Mouse (Mus musculus) liver, embryonic 15.5 days (tissue): ENCODE data around the gene Krtap3-2. TPM values are rescaled to one million over a fixed set of nuclear protein-coding genes. Genes with fewer than 3 reads are reported as not detected.
"Not testable (repeated sequence)": the region's sequence is repeated elsewhere in the genome, so short reads cannot be mapped to it uniquely, and the experiment has no call there.

Experiments
- ATAC-seq: fragments of 200-750 bp; cut with Nextera tagmentation; 2 replicates; pipeline ENCODE4 v1.8.0; 2017; ENCODE audit warnings: moderate number of reproducible peaks, mild to moderate bottlenecking, moderate library complexity; ENCODE audit not compliant: insufficient read depth
- H3K27ac ChIP-seq: fragments of 300-500 bp; sonication (generic); replicated peaks from 2 replicates; pipeline ENCODE4 v1.5.1; 2015; ENCODE audit warnings: mild to moderate bottlenecking, inconsistent platforms
- H3K27me3 ChIP-seq: fragments of 300-500 bp; sonication (generic); 2 replicates; pipeline ENCODE4 v1.6.1; 2015; ENCODE audit warnings: mild to moderate bottlenecking, inconsistent platforms
- H3K36me3 ChIP-seq: fragments of 300-500 bp; sonication (generic); replicated peaks from 2 replicates; pipeline ENCODE4 v1.6.1; 2015; ENCODE audit warnings: moderate library complexity, mild to moderate bottlenecking, inconsistent platforms
- H3K4me1 ChIP-seq: fragments of 300-500 bp; sonication (generic); replicated peaks from 2 replicates; pipeline ENCODE4 v1.6.1; 2015; ENCODE audit warnings: inconsistent platforms
- H3K4me2 ChIP-seq: fragments of 300-500 bp; sonication (generic); 2 replicates; pipeline ENCODE4 v1.6.1; 2015; ENCODE audit warnings: moderate library complexity, mild to moderate bottlenecking, inconsistent platforms
- H3K4me3 ChIP-seq: fragments of 300-500 bp; sonication (generic); replicated peaks from 2 replicates; pipeline ENCODE4 v1.5.1; 2015; ENCODE audit warnings: mild to moderate bottlenecking, inconsistent platforms
- H3K9ac ChIP-seq: fragments of 300-500 bp; sonication (generic); 2 replicates; pipeline ENCODE4 v1.6.1; 2015; ENCODE audit warnings: moderate library complexity, mild to moderate bottlenecking, inconsistent platforms
- H3K9me3 ChIP-seq: fragments of 300-500 bp; sonication (generic); replicated peaks from 2 replicates; pipeline ENCODE4 v1.6.1; 2016; ENCODE audit warnings: inconsistent platforms
- WGBS: fragments of 180-500 bp; shearing (Covaris S2); methylation state at CpG from one replicate; pipeline ENCODE4 v1.1.7; 2015; ENCODE audit warnings: mixed read lengths; ENCODE audit not compliant: insufficient replicate concordance; 5-methylcytosine and 5-hydroxymethylcytosine counted together
- polyA plus RNA-seq: library from polyadenylated mRNA; unstranded; fragments of >200 nt; fragmentation: Nextera tagmentation; extraction: Ambion mirVana; gene quantifications from 2 replicates; pipeline ENCODE4 v1.2.1, GENCODE M21; 2015

Krtap3-2 gene
- not detected in 2 replicates for polyA plus RNA-seq

DNA sequence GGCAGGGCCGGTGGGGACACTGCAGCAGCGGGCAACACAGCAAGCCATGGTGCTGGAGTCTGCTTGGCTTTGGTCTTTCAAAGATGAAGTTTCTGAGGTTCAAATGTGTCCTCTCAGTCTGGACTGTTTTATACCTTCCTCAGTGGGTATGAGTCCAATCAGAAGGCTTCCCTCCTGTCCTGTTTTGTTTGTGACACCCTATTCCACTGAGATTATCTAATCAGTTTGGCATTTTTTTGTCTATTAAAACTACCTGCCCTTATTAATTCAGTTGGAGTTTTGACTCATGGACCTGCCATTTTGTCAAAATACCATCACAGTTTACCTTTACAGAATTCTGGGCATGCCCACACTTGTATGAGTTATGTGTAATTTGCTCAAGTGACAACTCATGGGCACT is at the start of gene Krtap3-2:
Gene Krtap3-2, minus strand, starts transcription at position 101 of the 400 bp plus-strand sequence.
- Histone ChIP-seq H3K9me3 (no peaks in the 10 kb centered on the region), H3K4me1 (no peaks in the 10 kb centered on the region), H3K4me3 (no peak within 1 kb of the TSS), H3K27me3 (no peaks in the 10 kb centered on the region), H3K36me3 (no peaks in the 10 kb centered on the region), H3K9ac (no peak within 1 kb of the TSS), H3K27ac (no peak within 1 kb of the TSS), H3K4me2 (no peak within 1 kb of the TSS)
- 69% methylated on average over 2 of the region's 2 CpGs for WGBS
- no peak for ATAC-seq

DNA sequence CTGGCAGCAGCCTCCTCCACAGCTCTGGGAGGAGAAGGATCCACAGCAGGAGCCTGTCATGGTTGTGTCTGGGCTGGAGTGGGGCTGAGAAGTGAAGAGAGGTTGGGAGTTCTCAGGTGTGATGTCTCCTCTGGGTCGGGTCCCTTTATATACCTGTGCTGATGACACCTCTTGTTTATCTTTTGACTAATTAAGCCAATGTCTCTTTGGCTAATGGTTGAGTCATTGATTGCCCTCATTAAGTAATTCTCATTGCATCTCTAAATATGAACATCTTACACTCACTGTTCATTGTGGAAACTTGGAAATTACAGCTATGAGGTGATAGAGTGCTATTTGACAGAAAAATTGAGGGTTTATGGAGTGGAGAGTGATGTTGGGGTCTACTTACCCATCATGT is 46.6 kb upstream of the Krtap3-2 start, which contains the start of gene Gm11938:
Gene Gm11938, minus strand, starts transcription at position 101 of the 400 bp plus-strand sequence.
- not testable (repeated sequence) for ATAC-seq, H3K4me1 ChIP-seq

DNA sequence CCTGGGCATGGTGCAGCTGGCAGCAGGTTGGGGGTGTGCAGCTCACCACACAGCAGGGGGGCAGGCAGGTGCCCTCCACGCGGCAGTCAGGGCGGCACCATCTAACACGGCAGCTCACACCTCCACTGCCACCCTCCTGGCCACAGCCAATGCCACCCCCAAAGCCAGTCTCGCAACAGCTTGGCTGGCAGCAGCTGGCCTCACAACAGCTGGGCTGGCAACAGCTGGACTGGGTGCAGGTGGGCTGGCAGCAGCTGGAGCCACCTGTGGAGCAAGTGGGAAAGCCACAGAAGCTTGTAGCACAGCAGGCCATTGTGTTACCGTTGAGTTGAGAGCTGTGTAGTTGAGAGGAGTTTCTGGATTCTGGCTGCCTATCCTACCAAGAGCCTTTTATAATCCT is 41.1 kb upstream of the Krtap3-2 start, which contains the start of gene Krtap9-3:
Gene Krtap9-3, minus strand, starts transcription at position 364 of the 400 bp plus-strand sequence.
- not testable (repeated sequence) for ATAC-seq, H3K4me3 ChIP-seq, H3K4me2 ChIP-seq, H3K27me3 ChIP-seq, H3K9ac ChIP-seq, H3K27ac ChIP-seq, H3K36me3 ChIP-seq, H3K9me3 ChIP-seq, H3K4me1 ChIP-seq
- 59% methylated on average over 6 of the region's 6 CpGs for WGBS

More for the DNA sequence above, 46.6 kb upstream of the Krtap3-2 start, which contains the start of gene Gm11938:
- 43% methylated on average over 1 of the region's 1 CpGs for WGBS
- not testable (repeated sequence) for H3K27ac ChIP-seq, H3K9me3 ChIP-seq, H3K36me3 ChIP-seq, H3K4me2 ChIP-seq, H3K9ac ChIP-seq, H3K4me3 ChIP-seq, H3K27me3 ChIP-seq

DNA sequence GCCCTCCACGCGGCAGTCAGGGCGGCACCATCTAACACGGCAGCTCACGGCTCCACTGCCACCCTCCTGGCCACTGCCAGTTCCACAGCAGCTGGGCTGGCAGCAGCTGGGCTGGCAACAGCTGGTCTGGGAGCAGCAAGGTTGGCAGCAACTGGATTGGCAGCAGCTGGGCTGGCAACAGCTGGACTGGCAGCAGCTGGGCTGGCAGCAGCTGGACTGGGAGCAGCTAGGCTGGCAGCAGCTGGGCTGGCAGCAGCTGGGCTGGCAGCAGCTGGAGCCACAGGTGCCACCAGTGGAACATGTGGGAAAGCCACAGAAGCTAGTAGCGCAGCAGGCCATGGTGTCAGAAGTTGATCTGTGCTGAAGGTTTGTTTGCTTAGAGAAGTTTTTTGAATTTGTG is 34.3 kb upstream of the Krtap3-2 start, which contains the start of gene Krtap1-3:
Gene Krtap1-3, minus strand, starts transcription at position 359 of the 400 bp plus-strand sequence.
- no peaks in the 10 kb centered on the region for H3K4me1 ChIP-seq
- H3K9ac ChIP-seq = no peak within 1 kb of the TSS
- H3K27me3 ChIP-seq = no peaks in the 10 kb centered on the region
- H3K27ac ChIP-seq = no peak within 1 kb of the TSS
- 78% methylated on average over 6 of the region's 6 CpGs for WGBS
- H3K4me3 ChIP-seq = no peak within 1 kb of the TSS
- no peaks in the 10 kb centered on the region for H3K9me3 ChIP-seq
- ATAC-seq = no peak
- no peak within 1 kb of the TSS for H3K4me2 ChIP-seq
- H3K36me3 ChIP-seq = no peaks in the 10 kb centered on the region

DNA sequence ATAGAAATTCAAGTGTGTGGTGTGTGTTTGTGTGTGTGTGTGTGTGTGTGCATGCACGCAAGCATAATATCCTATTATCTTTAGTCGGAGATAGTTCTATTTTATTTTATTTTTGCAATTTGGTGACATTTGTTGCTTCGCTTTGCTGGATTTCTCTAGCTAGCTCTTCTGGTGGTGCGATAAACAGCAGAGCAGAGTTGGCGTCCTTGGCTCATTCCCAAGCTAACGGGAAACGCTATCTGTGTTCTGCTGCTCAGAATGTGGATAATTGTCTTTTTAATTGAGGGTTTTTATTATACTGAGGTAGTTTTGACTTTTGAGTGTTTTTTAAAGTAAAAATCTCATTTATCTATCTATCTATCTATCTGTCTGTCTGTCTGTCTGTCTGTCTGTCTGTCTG is 28.4 kb upstream of the Krtap3-2 start:
- no peaks in the 10 kb centered on the region for H3K9me3 ChIP-seq
- no peak for ATAC-seq
- 78% methylated on average over 7 of the region's 7 CpGs for WGBS

DNA sequence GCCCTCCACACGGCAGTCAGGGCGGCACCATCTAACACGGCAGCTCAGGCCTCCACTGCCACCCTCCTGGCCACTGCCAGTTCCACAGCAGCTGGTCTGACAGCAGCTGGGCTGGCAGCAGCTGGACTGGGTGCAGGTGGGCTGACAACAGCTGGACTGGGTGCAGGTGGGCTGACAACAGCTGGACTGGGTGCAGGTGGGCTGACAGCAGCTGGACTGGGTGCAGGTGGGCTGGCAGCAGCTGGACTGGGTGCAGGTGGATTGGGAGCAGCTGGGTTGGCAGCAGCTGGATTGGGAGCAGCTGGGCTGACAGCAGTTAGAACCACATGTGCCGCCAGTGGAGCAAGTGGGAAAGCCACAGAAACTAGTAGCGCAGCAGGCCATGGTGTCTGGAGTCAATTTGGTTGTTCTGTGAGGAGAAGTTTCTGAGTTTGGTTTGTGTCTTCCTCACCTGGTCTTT is 26.6 kb upstream of the Krtap3-2 start, which contains the start of gene Krtap1-4:
Gene Krtap1-4, minus strand, starts transcription at position 410 of the 460 bp plus-strand sequence.
- Histone ChIP-seq H3K9ac (no peak within 1 kb of the TSS), H3K4me3 (no peak within 1 kb of the TSS), H3K4me1 (no peaks in the 10 kb centered on the region), H3K27me3 (no peaks in the 10 kb centered on the region), H3K9me3 (no peaks in the 10 kb centered on the region), H3K4me2 (no peak within 1 kb of the TSS), H3K36me3 (no peaks in the 10 kb centered on the region), H3K27ac (no peak within 1 kb of the TSS)
- no peak for ATAC-seq
- 65% methylated on average over 5 of the region's 5 CpGs for WGBS

More for the DNA sequence above, 28.4 kb upstream of the Krtap3-2 start:
- Histone ChIP-seq H3K4me1 (no peaks in the 10 kb centered on the region), H3K9ac (no peak overlapping the region), H3K36me3 (no peaks in the 10 kb centered on the region), H3K27ac (no peak overlapping the region), H3K4me2 (no peak overlapping the region), H3K4me3 (no peak overlapping the region), H3K27me3 (no peaks in the 10 kb centered on the region)

DNA sequence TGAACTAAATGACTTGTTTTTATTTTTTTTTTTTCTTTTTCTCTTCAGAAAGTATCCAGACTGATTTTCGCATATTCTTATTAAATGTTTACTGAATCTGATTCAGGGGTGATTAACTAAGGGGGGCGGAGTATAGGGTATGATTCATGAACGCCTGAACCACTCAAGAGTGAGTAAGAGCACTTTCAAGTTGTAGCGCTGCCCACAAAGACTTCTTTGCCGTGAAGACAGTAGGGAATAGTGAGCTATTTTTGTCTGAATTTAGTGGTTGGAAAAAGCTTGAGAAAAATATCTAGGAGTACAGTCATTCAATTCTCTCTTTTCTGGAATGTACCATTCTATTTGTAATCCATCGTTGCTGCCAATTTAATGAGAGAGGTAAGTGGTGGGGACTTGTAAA is 24.9 kb upstream of the Krtap3-2 start:
- no peak overlapping the region for H3K27ac ChIP-seq
- H3K27me3 ChIP-seq = no peaks in the 10 kb centered on the region
- WGBS = 67% methylated on average over 6 of the region's 6 CpGs
- no peak for ATAC-seq
- H3K36me3 ChIP-seq = no peaks in the 10 kb centered on the region
- H3K4me3 ChIP-seq = no peak overlapping the region
- H3K9ac ChIP-seq = no peak overlapping the region
- H3K4me2 ChIP-seq = no peak overlapping the region
- no peaks in the 10 kb centered on the region for H3K9me3 ChIP-seq
- H3K4me1 ChIP-seq = no peaks in the 10 kb centered on the region

DNA sequence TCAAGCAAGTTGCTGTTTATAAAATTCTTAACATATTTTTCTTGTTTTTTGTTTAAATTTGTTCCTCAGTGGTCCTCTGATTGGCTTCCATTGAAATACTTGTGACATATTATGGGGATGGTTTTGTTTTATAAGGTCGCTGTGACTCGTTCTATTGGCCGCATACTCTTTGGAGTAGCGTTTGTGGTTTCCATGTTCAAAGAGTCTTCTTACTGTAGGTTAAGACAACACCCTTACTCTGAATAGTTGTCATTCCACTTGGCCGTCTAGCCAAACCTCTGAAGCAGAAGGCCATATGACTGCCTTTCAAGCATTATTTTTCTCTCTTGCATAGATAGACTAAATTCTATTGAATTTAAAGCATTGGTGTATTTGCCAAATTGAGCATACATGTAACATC is 24.4 kb upstream of the Krtap3-2 start:
- Histone ChIP-seq H3K4me1 (no peaks in the 10 kb centered on the region), H3K27me3 (no peaks in the 10 kb centered on the region), H3K4me3 (no peak overlapping the region), H3K4me2 (no peak overlapping the region), H3K27ac (no peak overlapping the region), H3K9ac (no peak overlapping the region), H3K9me3 (no peaks in the 10 kb centered on the region), H3K36me3 (no peaks in the 10 kb centered on the region)
- 77% methylated on average over 5 of the region's 5 CpGs for WGBS
- ATAC-seq = no peak

DNA sequence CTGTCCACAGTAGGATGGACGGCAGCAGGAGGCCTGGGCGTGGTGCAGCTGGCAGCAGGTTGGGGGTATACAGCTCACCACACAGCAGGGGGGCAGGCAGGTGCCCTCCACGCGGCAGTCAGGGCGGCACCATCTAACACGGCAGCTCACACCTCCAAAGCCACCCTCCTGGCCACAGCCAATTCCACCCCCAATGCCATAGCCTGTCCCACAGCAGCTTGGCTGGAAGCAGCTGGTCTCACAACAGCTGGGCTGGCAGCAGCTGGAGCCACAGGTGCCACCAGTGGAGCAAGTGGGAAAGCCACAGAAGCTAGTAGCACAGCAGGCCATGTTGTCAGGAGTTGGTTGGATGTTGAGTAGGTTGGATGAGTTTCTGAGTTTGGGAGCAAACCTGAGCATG is 24.0 kb upstream of the Krtap3-2 start, which contains the start of gene Krtap1-5:
Gene Krtap1-5, minus strand, starts transcription at position 381 of the 400 bp plus-strand sequence.
- Histone ChIP-seq H3K36me3 (no peaks in the 10 kb centered on the region), H3K4me2 (no peak within 1 kb of the TSS), H3K27me3 (no peaks in the 10 kb centered on the region), H3K9ac (no peak within 1 kb of the TSS), H3K4me3 (no peak within 1 kb of the TSS), H3K27ac (no peak within 1 kb of the TSS), H3K9me3 (no peaks in the 10 kb centered on the region), H3K4me1 (no peaks in the 10 kb centered on the region)
- 72% methylated on average over 6 of the region's 6 CpGs for WGBS
- ATAC-seq = no peak

DNA sequence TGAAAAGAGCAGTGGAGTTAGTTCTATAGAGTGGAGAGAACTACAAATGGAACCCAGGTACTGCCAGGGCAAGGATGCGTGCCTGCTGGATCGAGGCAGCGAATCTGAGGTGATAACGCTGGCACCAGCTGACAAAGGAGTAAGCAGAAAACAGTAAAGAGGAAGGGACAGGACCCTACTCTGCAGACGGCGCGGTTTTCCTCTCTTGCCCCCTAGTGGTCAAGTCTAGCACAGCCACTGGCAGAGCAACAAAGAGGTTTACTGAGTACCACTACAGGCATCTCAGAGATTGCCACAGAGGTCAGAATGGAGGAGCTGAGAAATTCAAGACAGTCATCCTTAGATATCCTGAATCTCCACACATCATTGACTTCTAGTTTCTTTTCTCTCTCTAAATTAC is 17.5 kb upstream of the Krtap3-2 start:
- H3K4me3 ChIP-seq = no peak overlapping the region
- 0% methylated on average over 7 of the region's 7 CpGs for WGBS
- no peak overlapping the region for H3K4me2 ChIP-seq
- no peaks in the 10 kb centered on the region for H3K9me3 ChIP-seq
- ATAC-seq = no peak
- no peaks in the 10 kb centered on the region for H3K36me3 ChIP-seq
- H3K27ac ChIP-seq = no peak overlapping the region
- H3K27me3 ChIP-seq = no peaks in the 10 kb centered on the region
- no peak overlapping the region for H3K9ac ChIP-seq
- no peaks in the 10 kb centered on the region for H3K4me1 ChIP-seq

DNA sequence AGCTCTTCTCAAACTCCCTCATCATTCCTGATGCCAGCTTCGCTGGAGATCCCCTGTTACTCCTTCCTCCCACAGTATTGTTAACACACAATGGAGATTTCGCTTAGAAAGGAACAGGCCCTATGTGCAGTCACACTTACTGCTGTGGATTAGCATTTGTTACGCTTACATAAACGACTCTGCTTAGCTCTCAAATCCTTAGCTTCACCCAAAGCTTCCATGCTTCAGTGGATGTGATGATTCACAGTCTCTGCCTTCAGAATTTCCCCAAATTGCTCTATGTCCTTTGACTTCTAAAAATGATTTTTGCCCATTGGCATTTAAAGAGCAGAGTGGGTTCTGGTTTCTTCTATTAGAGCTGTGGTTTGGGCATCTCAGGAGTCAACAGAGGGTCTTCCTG is 16.5 kb upstream of the Krtap3-2 start:
- 44% methylated on average over 4 of the region's 4 CpGs for WGBS
- H3K4me3 ChIP-seq = no peak overlapping the region
- H3K9ac ChIP-seq = no peak overlapping the region
- ATAC-seq = no peak
- H3K4me1 ChIP-seq = no peaks in the 10 kb centered on the region
- no peak overlapping the region for H3K27ac ChIP-seq
- H3K4me2 ChIP-seq = no peak overlapping the region
- H3K36me3 ChIP-seq = no peaks in the 10 kb centered on the region
- H3K9me3 ChIP-seq = no peaks in the 10 kb centered on the region
- H3K27me3 ChIP-seq = no peaks in the 10 kb centered on the region

DNA sequence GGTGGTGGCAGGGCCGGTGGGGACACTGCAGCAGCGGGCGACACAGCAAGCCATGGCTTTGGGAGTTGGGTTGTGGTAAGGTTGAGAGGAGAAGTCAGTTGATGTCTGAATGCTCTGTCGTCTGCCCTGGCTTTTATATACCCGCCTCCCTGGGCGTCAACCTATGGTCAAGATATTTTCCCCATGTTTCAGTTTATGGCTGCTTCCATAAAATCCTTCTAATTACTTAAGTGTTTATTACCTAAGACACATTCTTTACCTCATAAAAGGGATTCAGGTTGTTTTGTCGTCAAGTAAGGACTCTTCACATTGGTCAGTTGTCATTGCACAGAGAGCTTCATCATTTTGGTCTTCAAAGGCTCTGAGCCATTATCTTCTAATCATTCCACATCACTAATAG is 9.9 kb upstream of the Krtap3-2 start, which contains the start of gene Krtap3-1:
Gene Krtap3-1, minus strand, starts transcription at position 101 of the 400 bp plus-strand sequence.
- 69% methylated on average over 7 of the region's 7 CpGs for WGBS
- Histone ChIP-seq H3K36me3 (no peaks in the 10 kb centered on the region), H3K9me3 (no peaks in the 10 kb centered on the region), H3K27ac (no peak within 1 kb of the TSS), H3K9ac (no peak within 1 kb of the TSS), H3K27me3 (no peaks in the 10 kb centered on the region), H3K4me3 (no peak within 1 kb of the TSS), H3K4me2 (no peak within 1 kb of the TSS), H3K4me1 (no peaks in the 10 kb centered on the region)
- ATAC-seq = no peak
